Mouse (Mus musculus) midbrain, embryonic 11.5 days (tissue): ENCODE results near the gene Zar1l. TPM values are rescaled to one million over a fixed set of nuclear protein-coding genes. Genes with fewer than 3 reads are reported as not detected.

ENCODE experiments used
- ATAC-seq: fragments of 200-750 bp; cut with Nextera tagmentation; 2 replicates; pipeline ENCODE4 v1.8.0; 2017; ENCODE audit warnings: moderate TSS enrichment, moderate library complexity; ENCODE audit not compliant: low FRiP score
- DNase-seq: peaks from one replicate; pipeline ENCODE4 v3.0.0; 2015; ENCODE audit warnings: low spot score; ENCODE audit errors: missing footprints
- H3K27ac ChIP-seq: fragments of 300-500 bp; sonication (generic); 2 replicates; pipeline ENCODE4 v1.5.1; 2014; ENCODE audit warnings: low read depth, low read length
- H3K27me3 ChIP-seq: fragments of 300-500 bp; sonication (generic); 2 replicates; pipeline ENCODE4 v1.6.1; 2014; ENCODE audit warnings: mild to moderate bottlenecking, low read length, moderate library complexity, mixed read lengths; ENCODE audit not compliant: control insufficient read depth, insufficient read depth
- H3K36me3 ChIP-seq: fragments of 300-500 bp; sonication (generic); 2 replicates; pipeline ENCODE4 v1.6.1; 2014; ENCODE audit warnings: mild to moderate bottlenecking, low read length, moderate library complexity, mixed read lengths; ENCODE audit not compliant: control insufficient read depth, insufficient read depth
- H3K4me1 ChIP-seq: fragments of 300-500 bp; sonication (generic); 2 replicates; pipeline ENCODE4 v1.6.1; 2014; ENCODE audit warnings: low read length; ENCODE audit not compliant: control insufficient read depth, insufficient read depth
- H3K4me2 ChIP-seq: fragments of 300-500 bp; sonication (generic); 2 replicates; pipeline ENCODE4 v1.6.1; 2014; ENCODE audit warnings: mild to moderate bottlenecking, moderate library complexity
- H3K4me3 ChIP-seq: fragments of 300-500 bp; sonication (generic); 2 replicates; pipeline ENCODE4 v1.5.1; 2014; ENCODE audit warnings: low read depth, low read length
- H3K9ac ChIP-seq: fragments of 300-500 bp; sonication (generic); 2 replicates; pipeline ENCODE4 v1.6.1; 2014; ENCODE audit warnings: low read length
- H3K9me3 ChIP-seq: fragments of 300-500 bp; sonication (generic); 2 replicates; pipeline ENCODE4 v1.6.1; 2016; ENCODE audit warnings: low read length; ENCODE audit not compliant: control insufficient read depth
- WGBS: fragments of 180-500 bp; shearing (Covaris S2); extraction: QIAGEN DNeasy Blood & Tissue Kit; methylation state at CpG from one replicate; pipeline ENCODE4 v1.1.7; 2014; 5-methylcytosine and 5-hydroxymethylcytosine counted together
- polyA plus RNA-seq: library from polyadenylated mRNA; unstranded; fragments of >200 nt; fragmentation: Nextera tagmentation; extraction: Ambion mirVana; gene quantifications from 2 replicates; pipeline ENCODE4 v1.2.1, GENCODE M21; 2014

The Zar1l gene
- polyA plus RNA-seq, 1 experiment from 2014 or later = not detected

DNA sequence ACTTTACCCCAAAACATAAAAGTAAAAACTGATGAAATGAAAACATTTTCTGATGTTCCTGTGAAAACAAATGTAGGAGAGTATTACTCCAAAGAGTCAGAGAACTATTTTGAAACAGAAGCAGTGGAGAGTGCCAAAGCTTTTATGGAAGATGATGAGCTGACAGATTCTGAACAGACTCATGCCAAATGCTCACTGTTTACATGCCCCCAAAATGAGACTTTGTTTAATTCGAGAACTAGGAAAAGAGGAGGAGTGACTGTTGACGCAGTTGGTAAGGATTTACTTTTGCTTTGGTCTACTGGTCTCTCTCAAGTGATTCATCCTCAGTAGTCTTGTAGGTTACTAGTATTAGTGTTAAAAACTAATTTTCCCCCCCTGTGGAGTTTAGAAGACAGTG, 25.2 kb upstream of the Zar1l start:
- WGBS = 97% methylated on average over 2 of the region's 2 CpGs
- Histone ChIP-seq H3K9me3 (no peaks in the 10 kb centered on the region), H3K4me1 (no peaks in the 10 kb centered on the region), H3K9ac (no peak overlapping the region), H3K27me3 (no peaks in the 10 kb centered on the region), H3K4me3 (no peak overlapping the region), H3K4me2 (no peak overlapping the region), H3K36me3 (peaks cover 13% of the 10 kb centered on the region), H3K27ac (no peak overlapping the region)
- no peak for DNase-seq
- no peak for ATAC-seq

DNA sequence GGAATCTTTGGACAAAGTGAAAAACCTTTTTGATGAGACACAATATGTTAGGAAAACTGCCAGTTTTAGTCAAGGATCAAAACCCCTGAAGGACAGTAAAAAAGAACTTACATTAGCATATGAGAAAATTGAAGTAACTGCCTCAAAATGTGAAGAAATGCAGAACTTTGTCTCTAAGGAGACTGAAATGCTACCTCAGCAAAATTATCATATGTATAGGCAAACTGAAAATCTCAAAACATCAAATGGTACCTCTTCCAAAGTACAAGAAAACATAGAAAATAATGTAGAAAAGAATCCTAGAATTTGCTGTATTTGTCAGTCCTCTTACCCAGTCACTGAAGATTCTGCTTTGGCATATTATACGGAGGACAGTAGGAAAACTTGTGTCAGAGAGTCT, 23.3 kb upstream of the Zar1l start:
- H3K36me3 ChIP-seq = peaks cover 22% of the 10 kb centered on the region
- ATAC-seq = no peak
- no peak overlapping the region for H3K9ac ChIP-seq
- no peak overlapping the region for H3K4me3 ChIP-seq
- no peak for DNase-seq
- 92% methylated on average over 1 of the region's 1 CpGs for WGBS
- no peaks in the 10 kb centered on the region for H3K9me3 ChIP-seq
- no peak overlapping the region for H3K4me2 ChIP-seq
- H3K4me1 ChIP-seq = no peaks in the 10 kb centered on the region
- no peaks in the 10 kb centered on the region for H3K27me3 ChIP-seq
- no peak overlapping the region for H3K27ac ChIP-seq

DNA sequence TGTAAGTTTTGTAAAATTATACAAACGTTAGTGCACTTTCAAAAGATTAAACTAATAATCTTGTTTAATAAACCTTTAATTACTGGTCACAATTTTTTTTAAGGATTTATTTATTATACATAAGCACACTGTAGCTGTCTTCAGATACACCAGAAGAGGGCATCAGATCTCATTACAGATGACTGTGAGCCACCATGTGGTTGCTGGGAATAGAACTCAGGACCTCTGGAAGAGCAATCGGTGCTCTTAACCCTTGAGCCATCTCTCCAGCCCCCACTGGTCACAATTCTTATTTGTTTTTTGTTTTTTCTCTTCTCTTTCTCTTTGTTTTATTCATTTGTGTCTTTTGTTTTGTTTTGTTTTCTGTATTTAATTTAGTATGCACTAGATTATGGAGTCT, 7.3 kb upstream of the Zar1l start:
- 84% methylated on average over 2 of the region's 2 CpGs for WGBS
- no peak for ATAC-seq
- H3K4me2 ChIP-seq = no peak overlapping the region
- no peaks in the 10 kb centered on the region for H3K4me1 ChIP-seq
- DNase-seq = no peak
- no peak overlapping the region for H3K27ac ChIP-seq
- no peak overlapping the region for H3K9ac ChIP-seq
- no peaks in the 10 kb centered on the region for H3K27me3 ChIP-seq
- no peaks in the 10 kb centered on the region for H3K36me3 ChIP-seq
- no peaks in the 10 kb centered on the region for H3K9me3 ChIP-seq
- no peak overlapping the region for H3K4me3 ChIP-seq

DNA sequence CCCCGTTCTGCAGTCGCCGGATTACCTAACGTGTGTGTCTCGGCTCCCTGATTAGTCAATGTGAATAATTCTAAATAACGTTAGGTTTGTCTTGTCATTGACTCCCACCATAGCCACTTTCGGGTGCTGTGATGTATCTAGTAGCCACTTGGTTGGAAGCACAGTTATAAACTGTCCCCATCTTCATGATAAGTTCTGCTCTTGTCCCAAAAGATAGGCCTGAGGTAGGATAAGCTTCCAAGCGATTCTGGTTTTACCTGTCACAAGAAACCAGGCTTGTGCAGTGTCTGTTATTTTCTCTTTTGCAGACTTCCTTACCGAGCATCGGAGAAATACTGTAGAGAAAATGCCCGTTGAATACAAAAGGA, 4.9 kb upstream of the Zar1l start:
- Histone ChIP-seq H3K9me3 (no peaks in the 10 kb centered on the region), H3K27ac (peak overlapping the region; percentile 10; the same call in 1 of the 2 replicates), H3K4me3 (peak overlapping the region; percentile 48), H3K9ac (peak overlapping the region; percentile 70), H3K27me3 (no peaks in the 10 kb centered on the region), H3K4me1 (no peaks in the 10 kb centered on the region), H3K4me2 (peak overlapping the region; percentile 50), H3K36me3 (no peaks in the 10 kb centered on the region)
- DNase-seq (no peak), ATAC-seq (no peak)
- 15% methylated on average over 11 of the region's 11 CpGs for WGBS

DNA sequence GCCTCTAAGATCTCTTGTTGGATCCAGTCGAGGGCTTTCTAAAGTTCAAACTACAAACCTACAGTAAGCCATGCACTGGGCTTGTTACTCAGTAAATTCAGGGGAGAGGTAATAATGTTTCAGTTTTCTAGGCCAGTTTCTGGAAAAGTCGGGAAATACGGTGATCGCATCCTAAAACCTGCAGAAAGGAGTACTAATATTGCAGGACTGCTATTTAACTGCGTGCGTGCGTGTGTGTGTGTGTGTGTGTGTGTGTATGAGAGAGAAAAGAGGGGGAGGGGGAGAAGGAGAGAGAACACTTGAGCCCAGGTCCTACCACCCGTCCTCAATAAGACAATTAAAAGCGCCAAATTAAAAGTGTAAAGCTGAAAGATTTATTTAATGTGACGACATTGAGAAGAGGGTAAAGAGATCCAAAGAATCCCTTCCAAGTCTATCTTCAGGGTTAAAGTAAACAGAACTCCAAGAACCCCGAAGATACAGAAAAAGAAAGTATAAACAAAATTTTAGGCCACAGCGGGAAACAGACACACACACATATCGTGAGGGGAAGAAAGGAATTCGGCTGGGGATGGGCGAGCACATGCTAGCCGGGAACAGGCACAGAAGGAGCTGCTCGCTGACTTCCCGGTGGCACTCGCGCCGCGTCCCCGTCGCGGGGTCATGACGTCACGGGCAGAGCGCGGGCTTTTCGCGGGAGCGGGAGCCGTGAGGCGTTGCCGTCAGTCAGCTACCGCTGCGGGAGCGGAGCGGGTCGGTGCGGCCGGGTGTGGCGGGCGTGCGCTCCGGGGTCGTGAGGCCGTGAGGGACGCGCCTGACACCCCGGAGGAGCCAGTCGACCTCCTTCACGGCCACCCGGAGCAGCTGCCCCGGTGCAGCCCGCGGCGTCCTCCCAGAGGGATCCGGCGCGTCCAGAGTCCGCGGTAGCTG, 4.2 kb upstream of the Zar1l start, which contains the start of gene Brca2:
Gene Brca2, plus strand, starts transcription at position 694 of the 930 bp plus-strand sequence.
- peak within 1 kb of the TSS; percentile 48 for H3K4me3 ChIP-seq
- DNase-seq = peak; percentile 99
- no peaks in the 10 kb centered on the region for H3K4me1 ChIP-seq
- 6% methylated on average over 60 of the region's 63 CpGs for WGBS
- H3K27me3 ChIP-seq = no peaks in the 10 kb centered on the region
- no peaks in the 10 kb centered on the region for H3K9me3 ChIP-seq
- peak within 1 kb of the TSS; percentile 70 for H3K9ac ChIP-seq
- H3K4me2 ChIP-seq = peak within 1 kb of the TSS; percentile 50
- H3K27ac ChIP-seq = peak within 1 kb of the TSS; percentile 10; the same call in 1 of the 2 replicates
- ATAC-seq = peak; percentile 96
- no peaks in the 10 kb centered on the region for H3K36me3 ChIP-seq

DNA sequence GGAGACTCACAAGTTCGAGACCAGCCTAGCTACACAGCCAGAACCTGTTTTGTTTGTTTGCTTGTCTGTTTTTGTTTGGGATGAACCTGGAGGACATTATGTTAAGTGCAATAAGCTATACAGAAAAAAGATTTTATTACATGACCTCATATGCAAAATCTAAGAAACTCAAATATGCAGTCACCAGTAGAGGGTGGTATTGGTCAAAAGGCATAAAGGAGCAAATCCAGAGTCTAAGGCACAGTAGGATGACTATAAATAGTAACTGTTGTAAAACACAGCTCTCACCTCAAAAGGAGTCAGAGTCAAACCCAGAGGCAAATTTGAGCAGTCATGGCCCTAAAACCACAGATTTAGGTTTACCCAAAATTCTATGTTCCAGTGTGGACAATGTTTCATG, 1.6 kb upstream of the Zar1l start:
- no peaks in the 10 kb centered on the region for H3K9me3 ChIP-seq
- H3K4me2 ChIP-seq = no peak overlapping the region
- no peaks in the 10 kb centered on the region for H3K4me1 ChIP-seq
- no peaks in the 10 kb centered on the region for H3K36me3 ChIP-seq
- DNase-seq = no peak
- ATAC-seq = no peak
- H3K9ac ChIP-seq = no peak overlapping the region
- H3K27me3 ChIP-seq = no peaks in the 10 kb centered on the region
- 88% methylated on average over 1 of the region's 1 CpGs for WGBS
- H3K4me3 ChIP-seq = no peak overlapping the region
- H3K27ac ChIP-seq = no peak overlapping the region

DNA sequence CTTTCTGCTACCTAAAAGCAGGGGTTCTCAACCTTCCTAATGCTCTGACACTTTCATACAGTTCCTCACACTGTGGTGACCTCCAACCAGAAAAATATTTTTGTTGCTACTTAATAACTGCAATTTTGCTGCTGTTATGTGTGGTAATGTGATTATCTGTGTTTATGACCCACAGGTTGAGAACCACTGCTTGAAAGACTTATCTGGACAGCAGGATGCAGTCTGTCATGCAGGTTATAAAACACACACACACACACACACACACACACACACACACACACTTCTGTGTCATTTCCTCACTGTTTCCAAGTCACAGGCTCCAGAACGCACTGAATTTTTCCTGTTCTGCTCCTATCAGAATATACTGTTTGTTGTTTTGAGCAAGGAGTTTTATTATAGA, 3.9 kb downstream of the Zar1l start:
- H3K27me3 ChIP-seq = no peaks in the 10 kb centered on the region
- no peak overlapping the region for H3K4me3 ChIP-seq
- H3K27ac ChIP-seq = no peak overlapping the region
- no peaks in the 10 kb centered on the region for H3K36me3 ChIP-seq
- H3K4me1 ChIP-seq = no peaks in the 10 kb centered on the region
- ATAC-seq = no peak
- DNase-seq = no peak
- H3K4me2 ChIP-seq = no peak overlapping the region
- no peak overlapping the region for H3K9ac ChIP-seq
- no peaks in the 10 kb centered on the region for H3K9me3 ChIP-seq
- 96% methylated on average over 1 of the region's 1 CpGs for WGBS

DNA sequence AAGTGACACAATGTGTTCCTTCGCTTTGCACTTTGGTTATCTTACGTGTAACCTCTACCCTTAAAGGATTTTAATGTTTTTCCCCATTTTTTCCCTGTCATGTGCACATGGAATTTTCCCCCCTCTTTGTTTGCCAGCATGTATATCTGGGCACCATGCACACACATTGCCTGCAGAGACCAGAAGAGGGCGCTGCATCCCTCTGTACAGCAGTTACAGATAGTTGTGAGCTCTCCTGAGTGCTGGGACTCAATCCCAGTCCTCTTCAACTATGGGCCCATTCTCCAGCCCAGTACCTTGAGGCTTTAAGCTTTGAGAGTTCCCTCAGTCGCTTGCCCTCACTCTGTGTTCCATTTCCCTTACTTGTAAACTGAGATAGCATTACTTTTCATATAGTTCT, 4.7 kb downstream of the Zar1l start:
- H3K4me1 ChIP-seq = no peaks in the 10 kb centered on the region
- no peak overlapping the region for H3K27ac ChIP-seq
- no peak overlapping the region for H3K9ac ChIP-seq
- WGBS = 72% methylated on average over 4 of the region's 4 CpGs
- H3K27me3 ChIP-seq = no peaks in the 10 kb centered on the region
- DNase-seq (no peak), ATAC-seq (no peak)
- H3K9me3 ChIP-seq = no peaks in the 10 kb centered on the region
- no peak overlapping the region for H3K4me2 ChIP-seq
- no peak overlapping the region for H3K4me3 ChIP-seq
- no peaks in the 10 kb centered on the region for H3K36me3 ChIP-seq

DNA sequence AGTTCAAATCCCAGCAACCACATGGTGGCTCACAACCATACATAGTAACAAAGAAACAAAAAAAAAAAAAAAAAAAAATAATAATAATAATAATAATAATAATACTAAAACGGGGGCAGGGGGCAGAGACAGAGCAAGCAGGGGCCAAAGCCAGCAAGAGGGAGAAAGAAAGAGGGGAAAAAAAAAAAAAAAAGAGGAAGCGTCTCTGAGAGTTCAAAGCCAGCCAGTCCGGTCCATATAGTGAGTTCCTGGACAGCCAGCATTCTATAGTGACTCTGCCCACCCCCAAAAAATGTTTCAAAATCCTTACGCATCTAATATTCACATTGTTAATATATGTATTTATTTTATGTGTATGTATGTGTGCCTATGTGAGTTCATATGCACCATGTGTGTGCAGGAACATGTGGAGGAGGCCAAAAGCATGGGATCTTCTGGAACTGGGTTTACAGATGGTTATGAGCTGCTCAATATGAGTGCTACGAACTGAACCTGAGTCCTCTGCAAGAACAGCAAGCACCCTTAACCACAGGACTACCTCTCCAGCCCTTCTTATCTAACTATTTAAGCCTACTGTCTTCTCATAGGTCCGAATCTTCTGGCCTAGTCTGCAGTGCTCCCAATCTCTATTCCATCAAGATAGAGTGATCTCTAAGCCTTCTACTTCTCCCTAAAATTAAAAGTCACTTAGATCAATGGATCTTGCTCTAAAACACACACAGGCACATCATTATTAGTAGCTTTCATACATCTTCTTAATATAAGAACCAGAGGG, 7.3 kb downstream of the Zar1l start:
- no peak overlapping the region for H3K9ac ChIP-seq
- ATAC-seq (no peak), DNase-seq (no peak)
- H3K9me3 ChIP-seq = no peaks in the 10 kb centered on the region
- no peaks in the 10 kb centered on the region for H3K4me1 ChIP-seq
- 79% methylated on average over 6 of the region's 6 CpGs for WGBS
- H3K27me3 ChIP-seq = no peaks in the 10 kb centered on the region
- no peaks in the 10 kb centered on the region for H3K36me3 ChIP-seq
- H3K27ac ChIP-seq = no peak overlapping the region
- no peak overlapping the region for H3K4me3 ChIP-seq
- no peak overlapping the region for H3K4me2 ChIP-seq
